Mouse (Mus musculus) thymus, adult 2 months (tissue): Measurements from ENCODE around the gene Ankfn1.

Source experiments
- CTCF ChIP-seq: fragments of 200-500 bp; IDR thresholded peaks from 2 replicates; pipeline ENCODE4 v1.5.1; 2012; ENCODE audit warnings: mild to moderate bottlenecking, control low read depth, low read length, moderate library complexity, borderline replicate concordance; ENCODE audit not compliant: control insufficient read depth, poor library complexity, insufficient read depth; ENCODE audit errors: extremely low read depth
- POLR2A ChIP-seq: fragments of 200-500 bp; IDR thresholded peaks from 2 replicates; pipeline ENCODE4 v1.6.1; 2012; ENCODE audit warnings: mild to moderate bottlenecking, low read length, control low read depth, moderate library complexity; ENCODE audit not compliant: control insufficient read depth, poor library complexity, insufficient read depth; ENCODE audit errors: extremely low read depth

DNA sequence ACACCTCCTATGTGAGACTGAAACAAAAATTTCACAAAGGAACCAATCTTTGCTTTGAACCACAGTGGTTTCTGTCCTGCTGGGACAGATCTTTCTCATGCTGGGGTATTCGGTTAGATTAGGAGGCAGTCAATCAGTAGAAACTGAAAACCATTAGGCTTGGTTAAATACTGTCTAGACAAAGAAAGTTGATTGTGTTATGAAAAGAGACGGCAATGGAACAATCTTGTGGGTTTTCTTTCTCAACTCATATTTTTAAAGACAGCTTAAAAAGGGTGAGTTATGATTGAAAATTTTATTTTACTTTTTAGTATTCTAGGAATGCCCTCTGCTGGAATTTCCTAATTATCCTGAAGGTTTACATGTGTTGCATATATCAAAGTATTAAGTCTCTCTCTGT is 191.1 kb downstream of the Ankfn1 start:
- TF ChIP-seq CTCF (no peak), POLR2A (no peak)
